Mouse (Mus musculus): Measurements from ENCODE around the gene Bpifb2. TPM values are rescaled to one million over a fixed set of nuclear protein-coding genes. Genes with fewer than 3 reads are reported as not detected.
"Not testable (repeated sequence)": the region's sequence is repeated elsewhere in the genome, so short reads cannot be mapped to it uniquely, and the experiment has no call there.

Bpifb2 gene
- not detected in 2 replicates for polyA plus RNA-seq (2012; ENCODE audit: insufficient read depth, insufficient read length, missing spikeins)

DNA sequence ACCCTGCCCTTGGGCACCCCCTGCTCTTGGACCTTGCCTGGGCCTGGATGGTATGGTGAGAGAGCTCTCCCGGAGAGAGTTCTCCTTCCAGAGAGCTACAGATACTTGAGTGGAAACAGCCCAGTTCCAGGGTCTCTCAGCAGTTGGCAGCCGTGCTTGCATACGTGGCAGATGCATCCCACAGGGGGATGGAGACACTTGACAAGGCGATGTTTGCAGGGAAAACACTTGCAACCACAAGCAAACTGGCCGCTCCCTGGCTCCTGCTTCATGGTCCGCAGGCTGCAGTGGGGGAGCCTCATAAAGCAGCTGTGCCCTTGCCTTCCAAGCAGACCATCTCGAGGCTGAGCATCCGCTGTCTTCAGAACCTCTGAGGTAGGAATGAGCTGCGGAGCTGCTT is at the start of gene Bpifb2:
Gene Bpifb2 (plus strand): TSS at position 301 of the 400 bp plus-strand sequence.
- TF ChIP-seq POLR2A (IDR thresholded peaks at IDR 0.05; ENCODE audit: borderline replicate concordance, low read depth, low read length) (no peak), CTCF (IDR thresholded peaks at IDR 0.05; ENCODE audit: low read depth, low read length) (no peak)
- Histone ChIP-seq H3K4me3 (ENCODE audit: insufficient read depth, low read length) (no peak within 1 kb of the TSS), H3K4me1 (ENCODE audit: control insufficient read depth, insufficient read depth, low read length) (no peaks in the 10 kb centered on the region), H3K27ac (ENCODE audit: insufficient read depth, low read depth, low read length) (no peak within 1 kb of the TSS)

DNA sequence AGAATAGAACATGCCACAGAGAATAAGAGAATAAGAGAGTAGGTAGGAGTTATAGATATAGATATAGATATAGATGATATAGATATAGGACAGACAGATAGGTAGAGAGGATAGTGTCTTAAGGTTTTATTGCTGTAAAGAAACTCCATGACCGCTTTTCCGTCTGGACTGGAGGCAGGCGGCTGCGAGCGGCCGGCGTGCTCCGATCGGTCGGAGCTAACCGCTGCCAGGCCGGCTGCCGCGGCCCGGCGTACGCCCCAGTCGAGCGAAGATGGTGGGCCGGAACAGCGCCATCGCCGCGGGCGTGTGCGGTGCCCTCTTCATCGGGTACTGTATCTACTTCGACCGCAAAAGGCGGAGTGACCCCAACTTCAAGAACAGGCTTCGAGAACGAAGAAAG is 48.9 kb upstream of the Bpifb2 start:
- not testable (repeated sequence) for H3K4me1 ChIP-seq (ENCODE audit: control insufficient read depth, insufficient read depth, low read length); H3K27ac ChIP-seq (ENCODE audit: insufficient read depth, low read depth, low read length); H3K4me3 ChIP-seq (ENCODE audit: insufficient read depth, low read length)

- Histone ChIP-seq H3K4me1 (ENCODE audit: control insufficient read depth, insufficient read depth, low read length) (0 out of 2 replicates have a peak, but pooled peaks cover 3% of the 10 kb centered on the region), H3K4me3 (ENCODE audit: insufficient read depth, low read length) (no peak overlapping the region), H3K27ac (ENCODE audit: insufficient read depth, low read depth, low read length) (no peak overlapping the region)
- no peak for TF ChIP-seq POLR2A (IDR thresholded peaks at IDR 0.05; ENCODE audit: borderline replicate concordance, low read depth, low read length)
Observed at GRCm38 (mm10) chr2:153827171-153827830, 47.5 kb upstream of the Bpifb2 start.

GRCm38 (mm10) chr2:153828704-153829103 is 46.1 kb upstream of the Bpifb2 start:
- no peak overlapping the region for H3K4me3 ChIP-seq (ENCODE audit: insufficient read depth, low read length)
- H3K27ac ChIP-seq (ENCODE audit: insufficient read depth, low read depth, low read length): no peak overlapping the region
- H3K4me1 ChIP-seq (ENCODE audit: control insufficient read depth, insufficient read depth, low read length): 0 out of 2 replicates have a peak, but pooled peaks cover 3% of the 10 kb centered on the region
- TF ChIP-seq POLR2A (IDR thresholded peaks at IDR 0.05; ENCODE audit: borderline replicate concordance, low read depth, low read length) (no peak), CTCF (IDR thresholded peaks at IDR 0.05; ENCODE audit: low read depth, low read length) (no peak)

DNA sequence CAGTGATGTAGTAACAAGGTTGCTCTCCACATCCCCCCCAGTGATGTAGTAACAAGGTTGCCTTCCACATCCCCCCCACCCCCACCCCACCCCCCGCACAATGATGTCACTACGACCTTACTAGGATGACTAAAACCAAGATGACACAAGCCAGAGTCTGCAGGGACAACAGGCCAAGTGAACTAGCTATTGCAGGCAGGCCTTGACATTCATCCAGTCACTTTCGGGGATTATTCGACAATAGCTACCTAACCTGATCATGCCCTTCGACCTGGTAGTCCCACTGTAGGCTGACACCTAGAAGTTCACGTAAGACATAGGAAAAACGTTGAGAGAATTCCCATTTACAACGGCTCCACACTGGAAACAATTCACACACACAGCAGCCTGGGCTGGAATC is 41.6 kb upstream of the Bpifb2 start:
- TF ChIP-seq POLR2A (IDR thresholded peaks at IDR 0.05; ENCODE audit: borderline replicate concordance, low read depth, low read length) (no peak), CTCF (IDR thresholded peaks at IDR 0.05; ENCODE audit: low read depth, low read length) (no peak)
- Histone ChIP-seq H3K4me1 (ENCODE audit: control insufficient read depth, insufficient read depth, low read length) (0 out of 2 replicates have a peak, but pooled peaks cover 3% of the 10 kb centered on the region), H3K4me3 (ENCODE audit: insufficient read depth, low read length) (no peak overlapping the region), H3K27ac (ENCODE audit: insufficient read depth, low read depth, low read length) (no peak overlapping the region)

DNA sequence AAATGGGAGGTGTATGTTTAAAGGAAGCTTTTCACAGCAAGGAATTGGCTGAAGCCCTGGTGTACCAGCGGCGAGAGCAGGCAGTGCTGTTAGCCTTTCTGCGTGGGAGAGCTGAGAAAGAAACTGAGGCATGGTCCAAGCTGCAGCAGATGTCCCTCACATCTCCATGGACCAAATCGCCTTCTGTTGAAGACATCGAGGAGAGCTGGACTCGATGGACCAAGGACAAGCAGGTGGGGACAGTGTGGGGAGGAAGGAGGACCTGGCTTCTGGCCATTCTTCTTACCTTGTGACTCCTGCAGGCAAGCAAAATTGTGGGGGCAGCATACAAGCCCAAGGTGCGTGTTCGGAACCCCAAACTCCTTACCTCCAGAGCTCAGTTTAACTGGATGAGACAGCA is 32.0 kb upstream of the Bpifb2 start:
- no peak overlapping the region for H3K27ac ChIP-seq (ENCODE audit: insufficient read depth, low read depth, low read length)
- no peaks in the 10 kb centered on the region for H3K4me1 ChIP-seq (ENCODE audit: control insufficient read depth, insufficient read depth, low read length)
- TF ChIP-seq POLR2A (IDR thresholded peaks at IDR 0.05; ENCODE audit: borderline replicate concordance, low read depth, low read length) (no peak), CTCF (IDR thresholded peaks at IDR 0.05; ENCODE audit: low read depth, low read length) (no peak)
- H3K4me3 ChIP-seq (ENCODE audit: insufficient read depth, low read length): no peak overlapping the region

GRCm38 (mm10) chr2:153848389-153848788 is 26.5 kb upstream of the Bpifb2 start:
- Histone ChIP-seq H3K4me3 (ENCODE audit: insufficient read depth, low read length) (no peak overlapping the region), H3K4me1 (ENCODE audit: control insufficient read depth, insufficient read depth, low read length) (no peaks in the 10 kb centered on the region), H3K27ac (ENCODE audit: insufficient read depth, low read depth, low read length) (no peak overlapping the region)
- TF ChIP-seq POLR2A (IDR thresholded peaks at IDR 0.05; ENCODE audit: borderline replicate concordance, low read depth, low read length) (no peak), CTCF (IDR thresholded peaks at IDR 0.05; ENCODE audit: low read depth, low read length) (no peak)

DNA sequence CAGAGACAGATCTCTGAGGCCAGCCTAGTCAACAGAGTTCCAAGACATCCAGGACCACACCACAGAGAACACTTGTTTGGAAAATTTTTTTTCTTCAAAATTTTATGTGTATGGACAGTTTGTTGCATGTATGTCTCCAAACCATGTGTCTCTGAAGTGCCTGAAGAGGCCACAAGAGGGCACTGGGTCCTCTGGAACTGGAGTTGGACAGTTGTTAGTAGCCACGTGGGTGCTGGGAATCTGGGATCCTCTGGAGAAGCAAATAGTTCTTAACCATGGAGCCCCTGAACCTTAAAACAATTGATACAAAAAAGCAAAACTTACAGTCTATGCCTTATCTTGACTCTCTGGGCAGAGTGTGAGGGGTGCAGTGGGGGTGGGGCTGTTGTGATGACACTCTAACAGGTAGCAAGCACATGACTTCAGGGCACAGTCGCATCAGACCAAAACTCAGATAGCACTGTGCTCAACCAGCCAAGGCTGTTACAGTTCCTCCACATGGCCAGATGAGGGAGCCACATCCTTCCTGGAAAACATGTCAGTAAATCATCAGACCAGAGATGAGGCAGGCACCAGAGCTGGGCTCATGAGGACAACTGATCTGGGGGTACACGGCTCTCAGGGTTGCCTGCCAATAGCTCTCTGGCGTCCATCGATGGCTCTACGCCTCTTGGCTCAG is 24.4 kb upstream of the Bpifb2 start:
- TF ChIP-seq CTCF (IDR thresholded peaks at IDR 0.05; ENCODE audit: low read depth, low read length) (no peak; the same call in 1 of the 2 replicates), POLR2A (IDR thresholded peaks at IDR 0.05; ENCODE audit: borderline replicate concordance, low read depth, low read length) (no peak)
- no peak overlapping the region for H3K27ac ChIP-seq (ENCODE audit: insufficient read depth, low read depth, low read length)
- H3K4me1 ChIP-seq (ENCODE audit: control insufficient read depth, insufficient read depth, low read length): no peaks in the 10 kb centered on the region
- no peak overlapping the region for H3K4me3 ChIP-seq (ENCODE audit: insufficient read depth, low read length)

GRCm38 (mm10) chr2:153851030-153851360 is 23.9 kb upstream of the Bpifb2 start:
- TF ChIP-seq POLR2A (IDR thresholded peaks at IDR 0.05; ENCODE audit: borderline replicate concordance, low read depth, low read length) (no peak), CTCF (IDR thresholded peaks at IDR 0.05; ENCODE audit: low read depth, low read length) (peak; percentile 46; the same call in 1 of the 2 replicates)
- Histone ChIP-seq H3K4me1 (ENCODE audit: control insufficient read depth, insufficient read depth, low read length) (no peaks in the 10 kb centered on the region), H3K4me3 (ENCODE audit: insufficient read depth, low read length) (no peak overlapping the region), H3K27ac (ENCODE audit: insufficient read depth, low read depth, low read length) (no peak overlapping the region)

DNA sequence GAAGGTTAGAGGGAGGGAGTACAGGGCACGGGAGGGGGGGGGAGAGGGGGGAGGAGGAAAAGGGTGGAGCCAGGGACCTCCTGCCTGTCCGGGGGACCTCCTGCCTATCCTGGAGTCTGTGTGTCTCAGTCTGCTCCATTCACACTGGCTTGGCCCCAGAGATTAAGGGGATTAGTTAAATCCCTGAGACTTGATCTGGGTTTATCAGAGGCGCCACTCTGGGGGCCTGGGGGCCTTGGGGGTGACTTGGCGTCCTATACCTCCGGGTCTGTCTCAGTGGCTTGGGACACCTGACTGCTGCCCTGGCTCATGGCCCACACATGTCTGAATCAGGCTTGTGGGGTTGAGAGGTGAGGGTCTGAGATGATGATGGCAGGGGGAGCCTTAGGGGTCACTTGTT is 21.3 kb upstream of the Bpifb2 start:
- H3K4me1 ChIP-seq (ENCODE audit: control insufficient read depth, insufficient read depth, low read length): no peaks in the 10 kb centered on the region
- no peak overlapping the region for H3K27ac ChIP-seq (ENCODE audit: insufficient read depth, low read depth, low read length)
- TF ChIP-seq POLR2A (IDR thresholded peaks at IDR 0.05; ENCODE audit: borderline replicate concordance, low read depth, low read length) (no peak), CTCF (IDR thresholded peaks at IDR 0.05; ENCODE audit: low read depth, low read length) (no peak)
- no peak overlapping the region for H3K4me3 ChIP-seq (ENCODE audit: insufficient read depth, low read length)
